Mouse (Mus musculus): ENCODE data around the gene Bckdha. TPM values are rescaled to one million over a fixed set of nuclear protein-coding genes. Genes with fewer than 3 reads are reported as not detected.

Gene Bckdha
- total and polyA plus RNA-seq, 3 experiments: 27.0 to 33.1 TPM; not detected in 1

- H3K9ac ChIP-seq (ENCODE audit: control insufficient read depth, low read depth, low read length, poor library complexity, severe bottlenecking): no peak overlapping the region
- TF ChIP-seq TAL1 (IDR thresholded peaks at IDR 0.05; ENCODE audit: low read length): no peak
- TF ChIP-seq JUND (IDR thresholded peaks at IDR 0.05; ENCODE audit: low read depth, low read length): no peak
- TF ChIP-seq MEF2A (IDR thresholded peaks at IDR 0.05; ENCODE audit: extremely low read depth, insufficient replicate concordance, low read depth, low read length, poor library complexity, severe bottlenecking): no peak
- no peak for TF ChIP-seq UBTF (IDR thresholded peaks at IDR 0.05; ENCODE audit: borderline replicate concordance, insufficient read depth, low read depth, low read length)
- TF ChIP-seq MAX (IDR thresholded peaks at IDR 0.05; ENCODE audit: low read length): no peak
- TF ChIP-seq TBP (IDR thresholded peaks at IDR 0.05; ENCODE audit: low read depth, low read length): no peak
- TF ChIP-seq MAFK (IDR thresholded peaks at IDR 0.05; ENCODE audit: borderline replicate concordance, low read depth, low read length): no peak
- TF ChIP-seq ZMIZ1 (IDR thresholded peaks at IDR 0.05; ENCODE audit: low read depth, low read length): no peak
- no peak for TF ChIP-seq TCF12 (IDR thresholded peaks at IDR 0.05; ENCODE audit: low read depth, low read length)
- TF ChIP-seq ELF1 (IDR thresholded peaks at IDR 0.05; ENCODE audit: low read depth, low read length): no peak
- no peak for TF ChIP-seq KAT2A (conservative IDR thresholded peaks at IDR 0.05; ENCODE audit: low read depth, low read length)
- no peak for TF ChIP-seq MAZ (IDR thresholded peaks at IDR 0.05; ENCODE audit: low read depth, low read length)
- TF ChIP-seq POLR2AphosphoS2 (IDR thresholded peaks at IDR 0.05; ENCODE audit: low read length): no peak
- TF ChIP-seq USF2 (IDR thresholded peaks at IDR 0.05; ENCODE audit: borderline replicate concordance in 1 of 2, insufficient read depth in 1 of 2, low read depth in 1 of 2, low read length in 2 of 2): no peak
- no peak for TF ChIP-seq ZC3H11A (IDR thresholded peaks at IDR 0.05; ENCODE audit: low read depth, low read length)
- TF ChIP-seq SIN3A (IDR thresholded peaks at IDR 0.05; ENCODE audit: low read length): no peak
- TF ChIP-seq CHD2 (IDR thresholded peaks at IDR 0.05; ENCODE audit: low read length): no peak
- no peak for TF ChIP-seq CHD1 (IDR thresholded peaks at IDR 0.05; ENCODE audit: low read depth, low read length)
- no peak for TF ChIP-seq USF1 (IDR thresholded peaks at IDR 0.05; ENCODE audit: low read depth, low read length)
These were observed 76.4 kb downstream of the Bckdha start for GRCm38 (mm10) chr7:25582301-25582810.

More at GRCm38 (mm10) chr7:25582301-25582810, 76.4 kb downstream of the Bckdha start:
- no peak overlapping the region for H3K27ac ChIP-seq (ENCODE audit: control insufficient read depth, low read depth, low read length)
- H3K4me1 ChIP-seq (ENCODE audit: control insufficient read depth in 1 of 2, insufficient read depth in 2 of 2, low read length in 2 of 2): no peaks in the 10 kb centered on the region
- no peak overlapping the region for H3K4me3 ChIP-seq (ENCODE audit: control insufficient read depth in 1 of 2, insufficient read depth in 1 of 2, low read depth in 2 of 2, low read length in 2 of 2)
- no peaks in the 10 kb centered on the region for H3K79me2 ChIP-seq (ENCODE audit: control insufficient read depth, insufficient read depth, low read length, poor library complexity)
- H3K9me3 ChIP-seq (replicated peaks; ENCODE audit: insufficient read depth, low read length): no peaks in the 10 kb centered on the region
- H3K36me3 ChIP-seq (ENCODE audit: control insufficient read depth in 1 of 2, insufficient read depth in 2 of 2, low read length in 2 of 2): no peaks in the 10 kb centered on the region
- no peak for DNase-seq (ENCODE audit: low read depth, low spot score)
- H3K27me3 ChIP-seq (ENCODE audit: control insufficient read depth in 1 of 2, insufficient read depth in 2 of 2, low read length in 2 of 2): no peaks in the 10 kb centered on the region

Other genes with a start within 250 kb of the Bckdha start
- gene Cxcl17, start 246.1 kb downstream of the Bckdha start, total RNA-seq (2012; rRNA removed): not detected in 2 replicates
- not detected for gene Cxcl17, start 246.1 kb downstream of the Bckdha start, polyA plus RNA-seq (2012; ENCODE audit: insufficient read depth in 1 of 2, insufficient read length in 2 of 2, low read depth in 1 of 2, low replicate concordance in 2 of 2, missing spikeins in 1 of 2)
- 0.27 and 0.46 TPM in 2 replicates for gene Ceacam1, start 181.4 kb downstream of the Bckdha start, total RNA-seq (2012; rRNA removed)
- gene Ceacam1, start 181.4 kb downstream of the Bckdha start, polyA plus RNA-seq (2012; ENCODE audit: insufficient read depth in 1 of 2, insufficient read length in 2 of 2, low read depth in 1 of 2, low replicate concordance in 2 of 2, missing spikeins in 1 of 2): 1 to 10 TPM in 1 of 2 experiments, not detected in 1; 1.5 TPM
- 0.07 TPM in 1 of 2 replicates, not detected in the other for gene Ceacam2, start 119.1 kb downstream of the Bckdha start, total RNA-seq (2012; rRNA removed)
- gene Ceacam2, start 119.1 kb downstream of the Bckdha start, polyA plus RNA-seq (2012; ENCODE audit: insufficient read depth in 1 of 2, insufficient read length in 2 of 2, low read depth in 1 of 2, low replicate concordance in 2 of 2, missing spikeins in 1 of 2): under 1 TPM in 1 of 2 experiments, not detected in 1; 0.13 TPM
- gene Erich4, start 43.1 kb downstream of the Bckdha start, total RNA-seq (2012; rRNA removed): not detected in 2 replicates
- gene Erich4, start 43.1 kb downstream of the Bckdha start, polyA plus RNA-seq (2012; ENCODE audit: insufficient read depth in 1 of 2, insufficient read length in 2 of 2, low read depth in 1 of 2, low replicate concordance in 2 of 2, missing spikeins in 1 of 2): not detected
- 12.4 and 14.8 TPM in 2 replicates for gene Dmac2, start 39.6 kb downstream of the Bckdha start, total RNA-seq (2012; rRNA removed)
- gene Dmac2, start 39.6 kb downstream of the Bckdha start, polyA plus RNA-seq (2012; ENCODE audit: insufficient read depth in 1 of 2, insufficient read length in 2 of 2, low read depth in 1 of 2, low replicate concordance in 2 of 2, missing spikeins in 1 of 2): 10 to 100 TPM in 1 of 2 experiments, not detected in 1; 32.8 TPM
- gene B3gnt8, start 32.3 kb downstream of the Bckdha start, total RNA-seq (2012; rRNA removed): 0.46 TPM in 2 replicates
- 1 to 10 TPM in 1 of 2 experiments, not detected in 1; 1.6 TPM for gene B3gnt8, start 32.3 kb downstream of the Bckdha start, polyA plus RNA-seq (2012; ENCODE audit: insufficient read depth in 1 of 2, insufficient read length in 2 of 2, low read depth in 1 of 2, low replicate concordance in 2 of 2, missing spikeins in 1 of 2)
- 106 and 109 TPM in 2 replicates for gene Exosc5, start 183 bp upstream of the Bckdha start, total RNA-seq (2012; rRNA removed)
- 100 to 1,000 TPM in 1 of 2 experiments, not detected in 1; 134 TPM for gene Exosc5, start 183 bp upstream of the Bckdha start, polyA plus RNA-seq (2012; ENCODE audit: insufficient read depth in 1 of 2, insufficient read length in 2 of 2, low read depth in 1 of 2, low replicate concordance in 2 of 2, missing spikeins in 1 of 2)
- gene Tmem91, start 16.2 kb upstream of the Bckdha start, total RNA-seq (2012; rRNA removed): 0.59 and 0.89 TPM in 2 replicates
- gene Tmem91, start 16.2 kb upstream of the Bckdha start, polyA plus RNA-seq (2012; ENCODE audit: insufficient read depth in 1 of 2, insufficient read length in 2 of 2, low read depth in 1 of 2, low replicate concordance in 2 of 2, missing spikeins in 1 of 2): 1 to 10 TPM in 1 of 2 experiments, not detected in 1; 3.3 TPM
- 70.4 TPM in 2 replicates for gene B9d2, start 21.8 kb upstream of the Bckdha start, total RNA-seq (2012; rRNA removed)
- 100 to 1,000 TPM in 1 of 2 experiments, not detected in 1; 108 TPM for gene B9d2, start 21.8 kb upstream of the Bckdha start, polyA plus RNA-seq (2012; ENCODE audit: insufficient read depth in 1 of 2, insufficient read length in 2 of 2, low read depth in 1 of 2, low replicate concordance in 2 of 2, missing spikeins in 1 of 2)
- 108 and 121 TPM in 2 replicates for gene Tgfb1, start 28.0 kb upstream of the Bckdha start, total RNA-seq (2012; rRNA removed)
- gene Tgfb1, start 28.0 kb upstream of the Bckdha start, polyA plus RNA-seq (2012; ENCODE audit: insufficient read depth in 1 of 2, insufficient read length in 2 of 2, low read depth in 1 of 2, low replicate concordance in 2 of 2, missing spikeins in 1 of 2): 100 to 1,000 TPM; 164 to 489 TPM
- 8.0 and 8.4 TPM in 2 replicates for gene Ccdc97, start 60.1 kb upstream of the Bckdha start, total RNA-seq (2012; rRNA removed)
- gene Ccdc97, start 60.1 kb upstream of the Bckdha start, polyA plus RNA-seq (2012; ENCODE audit: insufficient read depth in 1 of 2, insufficient read length in 2 of 2, low read depth in 1 of 2, low replicate concordance in 2 of 2, missing spikeins in 1 of 2): 10 to 100 TPM in 1 of 2 experiments, not detected in 1; 39.7 TPM
- gene Hnrnpul1, start 95.8 kb upstream of the Bckdha start, total RNA-seq (2012; rRNA removed): 56.1 and 57.2 TPM in 2 replicates
- gene Hnrnpul1, start 95.8 kb upstream of the Bckdha start, polyA plus RNA-seq (2012; ENCODE audit: insufficient read depth in 1 of 2, insufficient read length in 2 of 2, low read depth in 1 of 2, low replicate concordance in 2 of 2, missing spikeins in 1 of 2): 100 to 1,000 TPM; 181 to 215 TPM
- 0.13 and 0.19 TPM in 2 replicates for gene Axl, start 129.7 kb upstream of the Bckdha start, total RNA-seq (2012; rRNA removed)
- gene Axl, start 129.7 kb upstream of the Bckdha start, polyA plus RNA-seq (2012; ENCODE audit: insufficient read depth in 1 of 2, insufficient read length in 2 of 2, low read depth in 1 of 2, low replicate concordance in 2 of 2, missing spikeins in 1 of 2): not detected
- not detected in 2 replicates for gene Cyp2s1, start 157.9 kb upstream of the Bckdha start, total RNA-seq (2012; rRNA removed)
- not detected for gene Cyp2s1, start 157.9 kb upstream of the Bckdha start, polyA plus RNA-seq (2012; ENCODE audit: insufficient read depth in 1 of 2, insufficient read length in 2 of 2, low read depth in 1 of 2, low replicate concordance in 2 of 2, missing spikeins in 1 of 2)
- gene Cyp2b10, start 238.6 kb upstream of the Bckdha start, total RNA-seq (2012; rRNA removed): not detected in 2 replicates
- not detected for gene Cyp2b10, start 238.6 kb upstream of the Bckdha start, polyA plus RNA-seq (2012; ENCODE audit: insufficient read depth in 1 of 2, insufficient read length in 2 of 2, low read depth in 1 of 2, low replicate concordance in 2 of 2, missing spikeins in 1 of 2)

All from MEL (cell line).